Mouse (Mus musculus) frontal cortex, postnatal 10 days (tissue): ENCODE measurements at regions not wholly inside any gene's neighbourhood (a gene's known extent, or its start where the extent isn't known, plus 50 kb on each side); places are given as distances from the start of the nearest gene placed in this dataset.

Experiments used
- DNase-seq, 2 experiments: peaks; one replicate each; pipeline ENCODE4 v3.0.0; 2022; ENCODE audit warnings: low spot score in 2 of 2, mixed read lengths in 1 of 2

- DNase-seq: no peak
Measured at GRCm38 (mm10) chr9:63896073-63896807, 125.6 kb downstream of the Smad6 start.

GRCm38 (mm10) chr9:63892235-63892971, 129.5 kb downstream of the Smad6 start:
- no peak for DNase-seq

GRCm38 (mm10) chr9:63890717-63891116, 131.1 kb downstream of the Smad6 start:
- no peak for DNase-seq

- DNase-seq: no peak
Measured at GRCm38 (mm10) chr9:63889570-63889969, 131.8 kb upstream of the Smad3 start.

- no peak for DNase-seq
Measured at GRCm38 (mm10) chr9:63884971-63885370, 127.2 kb upstream of the Smad3 start.

GRCm38 (mm10) chr9:63883738-63884520, 126.1 kb upstream of the Smad3 start:
- no peak for DNase-seq

GRCm38 (mm10) chr9:63881692-63882091, 123.9 kb upstream of the Smad3 start:
- DNase-seq: no peak

- DNase-seq: no peak
Measured at GRCm38 (mm10) chr9:63881261-63881563, 123.4 kb upstream of the Smad3 start.

- DNase-seq: no peak
Measured at GRCm38 (mm10) chr9:63880487-63881260, 122.9 kb upstream of the Smad3 start.

- no peak for DNase-seq
Measured at GRCm38 (mm10) chr9:63879710-63880428, 122.1 kb upstream of the Smad3 start.

GRCm38 (mm10) chr9:63877864-63878263, 120.1 kb upstream of the Smad3 start:
- DNase-seq: no peak

- DNase-seq: no peak
Measured at GRCm38 (mm10) chr9:63876886-63877285, 119.1 kb upstream of the Smad3 start.

GRCm38 (mm10) chr9:63876023-63876422, 118.2 kb upstream of the Smad3 start:
- DNase-seq: no peak

GRCm38 (mm10) chr9:63875193-63875592, 117.4 kb upstream of the Smad3 start:
- DNase-seq: no peak

GRCm38 (mm10) chr9:63864350-63864749, 106.6 kb upstream of the Smad3 start:
- no peak for DNase-seq

- DNase-seq: no peak
Measured at GRCm38 (mm10) chr9:63863328-63863727, 105.5 kb upstream of the Smad3 start.

- no peak for DNase-seq
Measured at GRCm38 (mm10) chr9:63862427-63862826, 104.6 kb upstream of the Smad3 start.

GRCm38 (mm10) chr9:63861418-63861817, 103.6 kb upstream of the Smad3 start:
- no peak for DNase-seq

- DNase-seq: no peak
Measured at GRCm38 (mm10) chr9:63860196-63860595, 102.4 kb upstream of the Smad3 start.

- DNase-seq: peak; percentile 70 to 86
Measured at GRCm38 (mm10) chr9:63856065-63856736, 98.4 kb upstream of the Smad3 start.

- DNase-seq: no peak
Measured at GRCm38 (mm10) chr9:63851809-63852208, 94.0 kb upstream of the Smad3 start.
